Mouse (Mus musculus) cerebellum, adult 9-11 months (tissue): ENCODE results near the gene Cir1.

Source experiments
- DNase-seq: peaks from one replicate; pipeline ENCODE4 v3.0.0; 2022

Cir1 gene

GRCm38 (mm10) chr2:73298841-73299240 is 13.7 kb downstream of the Cir1 start:
- DNase-seq = no peak

GRCm38 (mm10) chr2:73298154-73298553 is 14.3 kb downstream of the Cir1 start:
- DNase-seq = no peak

- no peak for DNase-seq
Observed at GRCm38 (mm10) chr2:73295023-73295422, 17.5 kb downstream of the Cir1 start.

- no peak for DNase-seq
Observed at GRCm38 (mm10) chr2:73291130-73291529, 21.4 kb downstream of the Cir1 start.

GRCm38 (mm10) chr2:73285630-73286029 is 26.9 kb downstream of the Cir1 start:
- no peak for DNase-seq

- DNase-seq = no peak
Observed at GRCm38 (mm10) chr2:73281707-73282106, 30.8 kb downstream of the Cir1 start.

- no peak for DNase-seq
Observed at GRCm38 (mm10) chr2:73281048-73281661, 31.3 kb downstream of the Cir1 start.

GRCm38 (mm10) chr2:73280356-73281047 is 32.0 kb downstream of the Cir1 start:
- no peak for DNase-seq

- DNase-seq = no peak
Observed at GRCm38 (mm10) chr2:73279271-73280038, 33.0 kb downstream of the Cir1 start.

GRCm38 (mm10) chr2:73278869-73279268 is 33.6 kb downstream of the Cir1 start:
- no peak for DNase-seq

- DNase-seq = peak; percentile 74
Observed at GRCm38 (mm10) chr2:73278131-73278854, 34.2 kb downstream of the Cir1 start.

GRCm38 (mm10) chr2:73277709-73278075 is 34.8 kb downstream of the Cir1 start:
- peak; percentile 17 for DNase-seq

- peak; percentile 11 for DNase-seq
Observed at GRCm38 (mm10) chr2:73277021-73277708, 35.3 kb downstream of the Cir1 start.

GRCm38 (mm10) chr2:73276141-73276571 is 36.3 kb downstream of the Cir1 start:
- DNase-seq = no peak

- DNase-seq = no peak
Observed at GRCm38 (mm10) chr2:73275261-73276040, 37.0 kb downstream of the Cir1 start.

- peak; percentile 14 for DNase-seq
Observed at GRCm38 (mm10) chr2:73274119-73274920, 38.2 kb downstream of the Cir1 start.

GRCm38 (mm10) chr2:73273249-73274118 is 39.0 kb downstream of the Cir1 start:
- peak; percentile 18 for DNase-seq

- DNase-seq = peak; percentile 11
Observed at GRCm38 (mm10) chr2:73272351-73273248, 39.9 kb downstream of the Cir1 start.
